Mouse (Mus musculus) megakaryocyte, embryonic 14.5 days (primary cell): ENCODE results near the gene Smap1.

Source experiments
- FLI1 ChIP-seq: IDR thresholded peaks from 2 replicates; pipeline ENCODE4 v1.6.1; 2012; ENCODE audit warnings: low read length, inconsistent platforms, mixed read lengths
- GATA1 ChIP-seq: IDR thresholded peaks from 3 replicates; pipeline ENCODE4 v1.6.1; 2012; ENCODE audit warnings: mixed read lengths, low read length, inconsistent platforms, borderline replicate concordance

DNA sequence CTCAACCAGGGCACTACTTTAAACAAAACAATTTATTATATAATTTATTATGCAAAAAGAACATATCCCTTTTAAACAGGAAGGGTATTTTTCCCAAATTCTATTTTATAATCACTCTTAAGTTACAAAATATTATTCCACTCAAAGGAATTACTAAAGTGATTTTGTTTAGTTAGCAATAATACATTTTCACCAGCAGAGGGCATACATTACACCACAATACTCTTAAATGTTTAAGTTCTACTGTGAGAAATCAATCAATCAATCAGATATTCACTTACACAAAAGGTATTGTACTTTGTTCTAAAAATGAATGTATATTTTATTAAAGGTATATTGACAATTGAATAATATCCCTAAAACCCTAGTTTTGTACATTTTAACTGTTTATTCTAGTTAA is 16.0 kb downstream of the Smap1 start:
- TF ChIP-seq GATA1 (no peak), FLI1 (no peak)
